Mouse (Mus musculus) cerebellum, adult 2 months (tissue): Measurements from ENCODE around the gene Nxph4.
A peak's percentile ranks its signal among the peaks of the same experiment; 100 is the strongest.

Experiments
- CTCF ChIP-seq: fragments of 200-500 bp; IDR thresholded peaks from 2 replicates; pipeline ENCODE4 v1.5.1; 2011; ENCODE audit warnings: low read depth, mild to moderate bottlenecking, control low read depth, low read length, moderate library complexity, borderline replicate concordance; ENCODE audit not compliant: insufficient read depth
- POLR2A ChIP-seq: fragments of 200-500 bp; IDR thresholded peaks from 2 replicates; pipeline ENCODE4 v1.6.1; 2011; ENCODE audit warnings: low read length, control low read depth, borderline replicate concordance; ENCODE audit not compliant: insufficient read depth

DNA sequence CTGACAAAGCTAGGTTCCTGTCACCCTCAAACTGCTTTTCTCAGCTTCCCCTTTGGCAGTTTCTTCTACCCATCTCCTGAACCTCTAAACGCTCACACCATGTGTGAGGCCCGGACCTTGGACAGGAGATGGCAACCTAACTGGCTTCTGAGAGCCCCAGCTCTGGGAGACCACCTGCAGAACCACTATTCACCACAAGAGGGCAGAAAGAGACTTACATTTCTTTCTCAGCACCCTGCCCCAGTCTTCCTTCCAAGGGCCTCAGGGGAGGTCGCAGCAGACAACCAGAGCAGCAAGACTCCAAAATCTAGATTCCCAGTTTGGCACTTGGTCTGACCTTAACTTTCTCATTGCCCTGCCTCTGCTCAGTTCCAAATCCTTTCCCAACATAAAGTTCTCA is 35.1 kb upstream of the Nxph4 start:
- TF ChIP-seq CTCF (peak; percentile 74), POLR2A (no peak)
